Mouse (Mus musculus) gastrocnemius, adult 18-20 months (tissue): ENCODE data around the gene Hmcn1. TPM values are rescaled to one million over a fixed set of nuclear protein-coding genes. Genes with fewer than 3 reads are reported as not detected.

ENCODE experiments used
- DNase-seq: peaks from one replicate; pipeline ENCODE4 v3.0.0; 2021; ENCODE audit warnings: low spot score
- total RNA-seq, 2 experiments: library from RNA; stranded (reverse); gene quantifications; 2 replicates each; pipeline ENCODE4 v1.2.3; 2021

Gene Hmcn1
- total RNA-seq, 2 experiments from 2014 or later = 4.8 to 6.9 TPM

DNA sequence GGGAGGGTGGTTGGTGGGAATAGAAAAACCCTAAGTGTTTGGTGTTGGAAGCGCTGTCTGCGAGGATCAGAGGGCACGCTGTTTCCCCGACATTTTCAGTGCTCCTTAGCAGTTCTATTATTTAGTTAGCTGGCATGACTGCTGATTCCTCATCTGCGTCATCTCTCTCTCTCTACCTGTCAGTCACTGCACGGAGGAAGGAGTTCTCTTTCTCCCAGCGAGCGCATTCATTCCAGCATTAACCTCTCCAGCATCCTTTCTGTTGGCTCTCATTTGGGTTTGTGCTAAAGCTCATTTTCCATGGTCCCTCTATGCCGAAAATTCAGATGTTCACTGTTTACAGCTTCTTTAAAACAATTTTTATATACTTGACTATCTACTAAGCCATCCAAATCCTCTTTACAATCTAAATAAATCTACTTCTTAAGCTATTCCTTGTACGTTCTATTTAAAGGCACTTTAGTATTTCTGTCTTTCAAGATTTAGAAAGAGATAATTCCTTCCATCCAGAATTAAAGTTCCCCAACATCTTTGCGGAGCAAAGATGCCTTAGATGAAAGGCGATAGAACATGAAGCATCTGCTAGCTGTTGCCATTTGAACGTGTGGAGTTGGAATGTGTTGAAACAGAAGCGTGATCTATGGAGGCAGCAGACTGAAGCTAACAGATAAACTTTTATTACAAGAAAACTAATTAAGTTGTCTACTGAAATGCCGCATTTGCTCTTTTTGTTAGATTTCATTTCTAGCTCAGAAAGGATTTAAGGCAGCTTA lies 210.0 kb downstream of the Hmcn1 start:
- DNase-seq = no peak

DNA sequence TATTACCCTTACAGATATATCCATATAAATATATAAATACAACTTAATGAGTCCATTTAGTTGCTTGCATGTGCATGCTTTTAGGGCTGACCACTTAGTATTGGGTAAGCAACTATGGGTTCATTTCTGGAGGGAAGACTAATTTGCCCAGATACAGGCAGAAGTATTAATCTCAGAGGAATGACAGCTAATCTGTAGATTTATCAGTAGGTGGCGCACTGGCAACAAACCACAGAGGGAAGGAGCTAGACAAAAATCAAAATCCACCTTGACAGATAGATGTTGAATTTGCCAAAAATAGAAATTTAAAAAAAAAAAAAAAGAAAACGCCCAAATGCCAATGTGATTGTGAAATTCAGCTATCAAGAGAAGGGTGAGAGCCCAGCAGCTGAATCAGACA lies 213.3 kb downstream of the Hmcn1 start:
- no peak for DNase-seq

DNA sequence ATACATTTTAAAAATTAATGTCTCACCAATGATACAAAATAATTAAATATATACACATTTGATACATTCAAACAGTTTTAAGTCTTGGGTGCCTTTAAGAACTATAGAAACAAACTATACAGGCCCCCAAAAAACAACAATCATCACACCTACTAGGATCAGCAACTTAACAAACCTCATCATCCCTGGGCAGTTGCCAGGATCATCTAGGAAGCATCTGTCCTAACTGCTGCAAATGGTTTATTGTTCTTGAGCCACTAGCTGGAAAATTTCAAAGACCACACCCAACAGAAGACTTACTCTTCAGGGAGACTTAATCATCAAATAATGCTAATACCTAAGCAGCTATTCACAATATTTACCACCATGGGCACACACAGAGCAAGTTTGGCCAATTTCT lies 216.5 kb downstream of the Hmcn1 start:
- DNase-seq = peak; percentile 10

DNA sequence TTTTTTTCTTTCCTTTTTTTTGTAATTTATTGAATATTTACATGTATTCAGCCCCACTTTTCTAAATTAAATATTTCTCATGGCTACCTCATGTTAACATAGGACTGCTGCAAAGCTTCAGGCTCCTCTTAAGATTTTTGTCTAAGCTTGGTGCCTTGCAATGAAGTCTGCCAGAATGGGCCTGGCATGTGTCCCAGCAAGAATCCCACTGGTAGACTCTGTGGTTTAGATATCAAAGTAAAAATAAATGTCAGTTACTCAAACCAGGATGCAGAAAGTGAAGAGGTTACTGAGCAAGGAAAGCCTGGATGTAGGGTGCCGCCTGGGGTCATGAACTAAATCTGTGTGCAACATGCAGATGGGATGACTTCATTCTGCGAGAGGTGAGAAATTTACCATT lies 217.5 kb downstream of the Hmcn1 start:
- no peak for DNase-seq

DNA sequence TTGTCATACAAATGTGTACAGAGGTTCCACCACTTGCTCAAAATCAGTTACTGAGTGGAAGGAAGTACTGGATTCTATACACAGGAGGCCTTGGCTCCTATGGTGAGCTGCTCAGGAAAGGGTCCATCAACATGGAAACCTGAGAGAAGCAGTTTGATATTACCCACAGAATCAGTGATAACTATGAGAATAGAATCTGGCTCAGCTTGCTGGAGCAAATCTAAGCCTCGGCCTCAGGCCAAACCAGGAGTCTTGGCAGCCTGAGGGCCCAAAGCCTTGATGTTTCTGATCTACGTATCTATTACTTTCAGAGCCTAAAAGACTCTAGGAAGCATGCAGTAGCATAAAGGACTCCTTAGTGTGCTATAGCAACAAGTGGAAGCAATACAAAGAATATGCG lies 220.3 kb downstream of the Hmcn1 start:
- DNase-seq = no peak

DNA sequence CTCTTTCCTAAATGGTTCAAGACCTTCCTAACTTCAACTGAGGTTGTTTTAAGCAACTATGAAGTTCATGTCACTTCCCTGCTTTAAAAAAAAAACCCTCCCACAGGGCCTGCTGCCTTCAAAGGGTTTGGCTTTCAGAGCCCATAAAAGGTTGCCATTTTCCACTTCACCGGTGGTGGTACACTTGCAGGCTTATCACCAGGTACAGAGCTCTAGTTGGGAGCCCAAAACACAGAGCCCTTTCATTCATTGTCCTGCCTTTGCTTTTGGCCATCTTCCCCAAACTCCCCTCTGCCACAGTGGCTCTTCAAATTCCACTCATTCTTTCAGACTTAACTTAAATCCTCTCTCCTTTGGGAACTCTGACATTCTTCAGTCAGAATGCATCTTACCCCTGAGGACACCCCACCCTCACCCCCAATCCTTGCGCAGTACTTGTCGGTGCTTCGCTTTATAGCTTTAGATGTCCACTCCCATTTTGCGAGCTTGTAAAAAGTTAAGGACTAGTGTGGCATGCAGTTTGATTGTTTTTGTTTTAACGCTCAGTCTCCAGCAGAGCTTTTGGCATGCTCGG lies 222.2 kb downstream of the Hmcn1 start:
- DNase-seq = no peak

DNA sequence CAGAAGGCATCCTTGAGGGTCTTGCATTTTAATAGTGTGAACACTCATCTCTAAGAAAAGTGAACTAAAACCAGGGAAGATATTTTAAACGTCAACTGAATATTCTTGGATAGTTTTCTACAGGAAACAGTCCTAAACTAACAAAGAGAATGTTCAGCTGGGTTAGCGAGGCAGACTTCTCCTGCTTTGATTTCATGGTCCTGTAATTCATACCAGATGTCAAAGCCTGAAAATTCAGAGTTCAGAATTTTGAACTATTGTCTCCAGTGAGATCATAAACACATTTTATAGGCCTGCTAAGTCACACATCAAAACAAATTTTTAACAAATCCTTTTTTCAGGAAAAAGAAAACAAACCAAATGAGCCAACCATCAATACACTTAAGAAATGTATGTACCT lies 223.4 kb downstream of the Hmcn1 start:
- no peak for DNase-seq

DNA sequence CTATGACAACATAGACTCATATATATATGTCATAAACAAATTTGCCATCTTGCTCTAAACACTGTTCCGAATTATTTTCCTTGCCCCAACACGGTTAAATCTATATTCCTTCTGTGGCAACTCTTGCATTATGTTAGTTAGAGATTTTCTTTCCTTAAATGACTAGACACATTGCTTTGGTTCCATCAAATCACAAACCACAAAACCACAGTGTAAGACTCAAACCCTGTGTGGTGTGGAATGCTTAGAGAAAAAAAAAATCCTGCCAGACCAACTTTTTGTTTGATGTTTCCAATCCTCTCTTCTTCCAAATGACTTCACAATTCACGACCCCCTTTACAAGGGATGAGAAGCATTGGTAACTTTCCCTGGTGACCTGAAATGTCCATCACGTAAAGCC lies 231.6 kb downstream of the Hmcn1 start:
- no peak for DNase-seq

DNA sequence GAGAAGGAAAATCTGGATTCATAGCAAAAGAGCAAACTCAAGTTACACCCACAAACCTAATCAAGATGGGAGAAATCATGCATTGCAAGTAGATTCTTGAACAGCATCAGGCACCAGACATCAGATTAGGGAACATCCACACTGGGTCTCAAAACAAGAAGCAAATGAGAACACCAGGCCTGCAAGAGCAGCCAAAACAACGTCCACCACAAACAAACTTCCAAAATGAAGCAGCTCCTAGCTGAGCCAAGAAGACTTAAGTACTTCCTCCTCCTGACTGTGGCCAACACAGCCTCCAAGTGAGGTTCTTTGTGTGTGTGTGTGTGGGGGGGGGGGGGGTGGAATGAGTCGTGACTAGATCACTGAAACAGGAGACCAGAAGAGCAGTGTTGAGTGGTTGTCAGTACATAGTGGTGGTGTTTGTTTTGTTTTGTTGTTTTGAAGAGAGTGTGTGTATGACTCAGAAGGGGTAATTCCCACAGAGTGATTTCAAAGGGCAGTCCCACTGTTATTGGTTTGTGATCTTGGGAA lies 232.4 kb downstream of the Hmcn1 start:
- DNase-seq = peak; percentile 8

DNA sequence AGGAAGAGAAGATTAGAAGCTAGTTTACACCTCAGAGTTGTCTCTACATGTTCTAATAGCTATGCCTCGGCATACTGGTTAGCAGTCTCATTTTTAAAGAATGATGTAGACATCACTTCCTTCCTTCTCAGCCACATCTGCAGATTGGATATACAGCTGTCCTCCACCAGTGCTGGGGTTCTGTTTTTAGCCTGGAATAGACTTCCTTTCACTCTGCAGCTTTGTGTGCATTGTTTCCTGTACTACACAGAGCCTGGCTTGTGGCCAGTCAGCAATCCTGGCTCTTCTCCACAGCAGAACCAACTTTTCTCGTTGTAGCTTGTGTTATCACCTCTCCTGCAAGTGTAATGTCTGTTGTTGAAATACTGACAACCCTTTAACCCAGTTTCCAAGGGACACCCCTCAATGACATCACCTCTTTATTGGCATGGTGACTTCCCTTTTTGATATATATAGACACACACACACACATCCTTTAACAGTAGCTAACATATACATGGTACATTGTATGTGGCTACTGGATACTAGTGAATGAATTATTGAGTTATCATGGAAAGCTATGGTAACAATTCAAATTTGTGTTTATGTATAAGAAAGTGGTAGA lies 233.7 kb downstream of the Hmcn1 start:
- DNase-seq = peak; percentile 7

DNA sequence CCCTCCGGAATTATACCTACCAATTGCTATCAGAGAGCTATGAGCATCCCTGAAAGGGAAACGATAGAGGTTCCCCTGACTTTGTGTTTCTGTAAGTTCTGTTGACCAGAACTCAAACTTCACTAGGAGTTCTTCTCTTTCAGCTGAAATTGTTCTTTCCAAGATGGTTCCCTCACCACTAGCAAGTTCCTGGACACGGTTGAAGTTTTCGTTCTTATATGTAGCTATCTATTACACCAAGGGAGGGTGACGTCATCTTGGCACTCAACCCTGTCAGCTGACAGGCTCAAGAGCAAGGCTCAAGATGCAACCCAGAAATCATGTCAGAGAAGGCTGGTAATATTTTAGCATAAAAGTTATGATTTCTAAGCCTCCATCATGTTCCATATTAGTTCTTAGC lies 239.3 kb downstream of the Hmcn1 start:
- DNase-seq = no peak

DNA sequence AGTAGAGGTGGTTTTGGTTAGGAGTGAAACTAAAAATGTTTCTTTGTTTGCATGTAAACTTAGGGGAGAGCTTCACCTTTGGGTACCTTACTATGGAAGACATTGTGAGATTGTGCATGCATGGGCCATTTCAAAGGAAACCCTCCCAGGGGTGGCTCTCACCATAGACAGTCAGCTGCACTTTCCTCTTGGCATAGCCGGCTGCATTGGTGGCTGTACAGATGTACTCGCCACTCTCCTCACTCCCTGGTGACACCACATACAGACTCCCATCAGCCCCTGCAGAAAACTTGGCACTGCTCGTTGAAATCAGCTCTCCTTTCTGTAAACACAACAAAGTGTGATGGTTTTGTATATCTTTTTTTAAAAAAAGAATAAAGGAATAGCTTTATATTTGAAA lies 244.5 kb downstream of the Hmcn1 start:
- no peak for DNase-seq

DNA sequence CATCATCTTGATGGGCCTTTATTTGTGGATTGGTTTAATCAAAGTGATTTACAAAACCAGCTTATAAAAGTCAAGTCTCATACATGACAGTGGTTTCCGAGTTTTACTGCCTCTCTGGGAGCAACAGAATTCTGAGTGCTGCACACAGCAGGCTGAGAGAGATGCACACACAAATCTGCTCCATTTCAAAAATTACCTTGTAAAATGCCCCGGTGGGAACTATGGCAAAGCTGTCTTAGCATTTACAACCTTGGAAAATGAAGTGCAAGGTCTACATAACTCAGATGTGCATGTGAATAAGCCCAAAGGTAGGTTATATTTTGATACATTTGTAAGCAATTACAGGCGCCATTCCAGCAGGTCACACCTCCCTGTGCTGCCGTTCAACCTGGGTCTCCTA lies 245.5 kb downstream of the Hmcn1 start:
- no peak for DNase-seq

DNA sequence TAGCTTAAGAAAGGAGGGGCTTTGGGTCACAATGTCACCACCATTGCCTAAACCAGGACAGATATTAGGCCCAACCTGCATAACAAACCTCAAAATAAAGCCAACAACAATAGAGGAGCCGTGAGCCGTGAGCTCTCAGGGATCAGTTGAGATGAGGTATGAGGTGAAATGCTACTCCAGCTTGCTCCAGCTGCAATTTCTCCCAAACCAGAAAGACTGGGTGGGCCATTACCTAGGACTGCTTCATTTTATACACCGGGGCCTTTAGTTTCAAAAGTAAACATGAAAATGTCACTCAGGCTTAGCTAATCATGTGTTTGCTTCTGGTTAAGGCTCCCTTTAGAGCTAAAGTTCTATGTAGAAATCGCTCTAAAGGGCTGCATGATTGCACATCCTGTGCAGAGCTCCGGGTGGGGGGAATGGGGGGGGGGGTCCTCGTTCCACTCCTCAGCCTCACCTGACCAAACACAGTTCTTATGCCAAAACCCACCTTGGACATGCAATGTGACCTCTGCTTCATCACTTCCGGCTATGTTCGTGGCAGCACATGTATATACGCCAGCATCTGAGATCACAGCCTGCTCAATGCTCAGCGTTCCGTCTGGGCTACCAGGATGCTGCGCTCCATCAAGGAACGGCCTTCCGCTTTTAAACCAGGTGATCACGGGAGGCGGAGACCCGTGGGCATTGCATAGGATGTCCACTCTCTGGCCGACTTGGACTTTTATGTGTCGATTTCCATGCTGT lies 250.0 kb downstream of the Hmcn1 start:
- DNase-seq = no peak

DNA sequence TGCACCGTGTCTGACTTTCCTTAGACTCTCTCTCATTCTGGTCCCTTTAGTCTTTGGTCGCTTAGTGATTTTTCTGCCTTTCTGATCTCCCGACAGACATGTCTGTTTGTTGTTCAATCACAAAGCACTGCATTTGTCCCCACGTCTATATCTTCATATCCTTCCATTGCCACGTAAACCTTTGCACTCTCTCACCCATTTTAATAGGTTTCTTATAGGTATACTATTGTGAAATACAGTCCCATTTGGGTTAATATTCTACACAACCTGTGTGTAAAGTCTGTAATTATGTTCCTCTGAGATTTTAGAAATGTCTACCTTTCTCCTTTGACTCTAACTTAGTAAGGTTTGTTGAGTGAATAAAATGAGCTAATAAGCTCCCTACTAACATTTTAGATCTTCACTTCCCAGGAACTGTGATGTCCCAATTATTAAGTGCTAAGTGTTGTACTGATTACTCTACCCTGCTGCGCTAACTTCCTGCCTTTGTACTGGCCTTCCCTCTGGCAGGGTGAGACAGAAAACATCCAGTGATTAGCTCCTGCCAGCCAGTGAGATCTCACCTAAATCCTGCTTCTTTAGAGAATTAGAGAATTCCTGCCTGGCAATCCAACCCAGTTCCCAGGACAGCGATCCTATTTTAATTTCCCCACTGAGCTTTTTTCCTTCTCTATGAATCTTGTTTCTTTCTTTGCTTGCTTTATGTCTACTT lies 250.7 kb downstream of the Hmcn1 start:
- no peak for DNase-seq

DNA sequence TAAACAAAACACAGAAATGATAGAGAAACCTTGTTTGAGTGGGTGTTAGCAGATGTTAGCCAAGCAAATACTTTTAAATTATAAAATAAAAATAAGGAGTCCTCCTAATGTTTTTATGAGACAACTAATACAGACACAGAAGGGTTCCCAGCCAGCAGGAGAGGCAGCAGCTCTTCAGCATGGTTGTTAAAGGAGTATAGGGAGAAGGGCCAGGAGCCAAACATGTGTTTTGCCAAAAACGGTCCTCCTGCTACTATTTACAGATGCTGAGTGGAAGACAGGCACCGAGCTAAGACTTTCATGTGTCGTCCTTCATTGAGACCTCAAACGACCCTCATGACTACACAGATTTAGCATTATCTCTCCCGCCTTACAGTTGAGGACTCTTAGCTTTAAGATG lies 281.8 kb downstream of the Hmcn1 start:
- DNase-seq = no peak

DNA sequence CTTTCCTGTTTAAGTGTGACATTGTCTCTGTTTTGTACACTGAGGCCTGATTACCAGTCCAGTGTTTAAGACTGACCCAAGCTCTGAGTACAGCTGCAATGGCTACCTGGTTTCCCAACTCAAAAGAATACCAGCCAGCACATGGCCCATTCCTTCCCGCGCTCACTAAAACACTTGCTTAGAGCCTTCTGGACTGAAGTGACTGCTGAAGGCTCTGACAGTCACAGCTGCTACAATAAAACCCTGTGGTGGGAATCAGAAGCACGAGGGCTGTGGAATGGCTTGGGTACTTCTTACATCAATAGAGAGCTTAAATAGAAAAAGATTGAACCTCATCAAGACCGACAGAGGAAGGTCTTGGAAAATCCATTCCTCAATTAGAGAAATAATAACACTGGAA lies 286.7 kb downstream of the Hmcn1 start:
- no peak for DNase-seq

DNA sequence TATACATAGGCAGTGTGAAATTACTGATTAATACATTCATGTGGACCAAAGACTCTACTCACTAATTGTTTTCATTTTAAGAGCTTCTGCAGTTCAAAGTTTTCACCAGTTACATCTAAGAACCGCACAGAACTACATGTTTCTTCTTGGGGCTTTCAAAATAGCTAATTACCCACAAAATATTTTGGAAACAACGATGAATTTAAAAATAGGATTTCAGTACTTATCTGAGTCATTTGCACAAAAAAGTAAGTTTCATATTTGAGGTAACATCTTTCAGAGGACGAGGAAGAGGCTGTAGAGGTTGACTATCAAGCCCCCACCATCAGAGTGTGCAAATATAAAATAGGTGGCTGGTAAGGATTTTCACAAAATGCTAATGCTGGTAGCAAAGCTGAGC lies 295.5 kb downstream of the Hmcn1 start:
- DNase-seq = no peak

DNA sequence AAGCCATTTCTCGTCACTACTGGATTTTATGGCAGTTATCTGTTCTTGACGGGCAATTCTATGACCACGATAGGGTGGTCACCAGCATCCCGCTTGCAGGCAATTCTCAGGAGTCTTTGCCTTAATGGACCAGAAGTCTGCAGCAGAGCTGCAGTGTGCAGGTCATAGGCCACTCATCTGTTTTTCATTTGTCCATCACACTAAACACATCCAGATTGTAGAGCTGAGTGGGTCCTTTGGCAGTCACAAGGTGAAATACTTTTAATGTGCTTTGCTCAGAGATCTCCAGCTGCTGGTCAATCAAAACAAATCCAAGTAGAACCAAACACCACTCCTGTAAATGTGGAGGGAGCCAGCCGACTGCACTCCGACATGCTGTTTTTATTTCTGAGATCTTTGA lies 311.2 kb downstream of the Hmcn1 start:
- DNase-seq = no peak

DNA sequence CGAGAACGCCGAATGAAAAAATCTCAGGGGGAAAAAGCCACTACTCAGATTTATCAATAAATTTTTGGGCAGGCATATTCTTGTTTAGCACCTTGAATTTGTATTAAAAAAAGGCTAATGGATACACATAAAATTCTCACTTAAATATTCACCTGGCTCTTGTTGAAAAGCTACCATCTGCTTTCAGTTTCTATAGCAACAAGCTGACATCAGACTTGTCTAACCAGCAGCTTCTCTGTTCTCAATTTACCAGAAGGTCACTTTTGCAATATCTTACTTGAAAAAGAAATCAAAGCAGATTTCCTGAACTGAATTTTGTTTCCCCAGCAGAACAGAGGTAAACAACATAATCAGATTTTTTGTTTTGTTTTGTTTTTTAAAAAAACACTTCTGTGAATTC lies 311.8 kb downstream of the Hmcn1 start:
- no peak for DNase-seq

DNA sequence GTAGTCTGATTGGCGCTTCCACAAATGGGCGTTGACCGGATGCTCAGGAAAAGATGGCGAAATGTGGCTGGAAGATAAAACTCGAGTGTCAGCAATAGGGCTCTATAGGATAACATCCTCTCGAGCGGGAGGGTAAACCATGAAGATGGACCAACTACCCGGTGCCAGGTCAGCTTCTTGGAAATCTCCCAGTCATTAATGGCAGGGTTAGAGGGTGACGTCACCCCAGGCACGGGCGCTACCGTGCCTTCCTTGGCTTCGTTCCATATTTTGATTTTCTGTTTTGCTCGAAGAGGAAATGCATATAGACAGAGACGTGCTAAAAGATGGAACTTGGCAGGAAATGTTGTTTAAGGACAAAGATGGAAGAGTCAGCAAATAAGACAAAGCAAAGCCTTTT lies 312.2 kb downstream of the Hmcn1 start:
- DNase-seq = no peak

DNA sequence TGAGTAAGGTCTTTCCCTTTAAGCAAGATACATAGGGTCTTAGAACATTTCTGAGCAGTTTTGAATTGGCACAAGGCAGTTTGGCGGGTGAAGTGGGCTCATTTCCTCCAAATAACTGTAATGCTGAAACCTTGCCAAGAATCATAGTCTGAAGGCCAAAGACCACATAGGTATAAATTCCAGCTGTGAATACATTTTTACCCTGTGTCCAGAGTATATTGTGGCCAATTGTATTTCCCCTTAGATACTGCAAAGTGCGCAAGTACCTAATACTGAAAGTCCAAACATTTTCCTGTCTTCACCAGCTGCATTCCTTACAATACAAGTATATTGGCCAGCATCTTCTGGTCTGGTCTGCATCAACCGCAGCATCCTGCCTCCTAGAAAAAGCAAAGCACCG lies 312.9 kb downstream of the Hmcn1 start:
- no peak for DNase-seq
